Mouse (Mus musculus) effector memory CD4-positive, alpha-beta T cell, adult 5 months (primary cell): ENCODE measurements around the gene Vmp1. TPM values are rescaled to one million over a fixed set of nuclear protein-coding genes. Genes with fewer than 3 reads are reported as not detected.

Experiments used
- polyA plus RNA-seq: library from polyadenylated mRNA; unstranded; fragments of 100-300 nt; shearing (Covaris generic); gene quantifications from one replicate; pipeline ENCODE4 v1.2.1, GENCODE M21; 2017

The Vmp1 gene
- polyA plus RNA-seq = 250 TPM

DNA sequence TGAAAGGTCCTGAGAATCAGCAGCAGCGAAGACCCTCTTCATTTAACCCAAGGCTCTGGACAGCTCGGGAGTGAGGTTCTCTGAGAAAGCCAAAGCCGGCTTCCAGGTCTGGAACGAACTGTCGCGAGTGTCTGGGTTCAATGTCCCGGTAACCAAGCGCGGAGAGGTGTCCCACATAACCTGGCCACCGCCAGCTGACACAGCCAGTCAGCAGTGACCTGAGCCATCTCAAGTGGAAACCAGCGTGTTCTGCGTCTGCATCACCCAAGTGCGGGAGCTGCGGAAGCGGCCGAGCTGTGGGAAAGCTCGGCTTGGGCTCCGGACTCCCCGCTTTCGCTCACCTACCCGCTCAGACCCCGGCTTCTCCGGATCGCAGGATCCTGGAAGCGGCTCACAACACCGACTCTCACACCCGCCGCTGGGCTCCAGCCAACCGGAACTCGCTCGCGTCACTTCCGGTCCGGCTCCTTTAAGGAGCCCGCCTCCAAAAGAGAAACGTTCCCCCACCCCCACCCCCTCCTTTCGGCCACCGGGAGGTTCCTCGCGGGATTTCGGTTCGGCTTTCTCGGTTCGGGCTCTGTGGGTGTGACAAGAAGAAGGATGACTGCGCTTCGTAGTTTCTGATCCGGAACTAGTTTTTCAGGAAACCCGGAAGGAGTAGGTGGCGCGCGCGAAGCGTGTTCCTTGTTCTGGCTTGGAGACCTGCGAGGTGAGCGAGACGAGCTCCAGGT, at the start of gene Vmp1, which contains the start of gene Ptrh2:
TSS of gene Vmp1 (minus strand) at position 442 of the 731 bp plus-strand sequence.
TSS of gene Ptrh2 (plus strand) at position 591 of the 731 bp plus-strand sequence.

DNA sequence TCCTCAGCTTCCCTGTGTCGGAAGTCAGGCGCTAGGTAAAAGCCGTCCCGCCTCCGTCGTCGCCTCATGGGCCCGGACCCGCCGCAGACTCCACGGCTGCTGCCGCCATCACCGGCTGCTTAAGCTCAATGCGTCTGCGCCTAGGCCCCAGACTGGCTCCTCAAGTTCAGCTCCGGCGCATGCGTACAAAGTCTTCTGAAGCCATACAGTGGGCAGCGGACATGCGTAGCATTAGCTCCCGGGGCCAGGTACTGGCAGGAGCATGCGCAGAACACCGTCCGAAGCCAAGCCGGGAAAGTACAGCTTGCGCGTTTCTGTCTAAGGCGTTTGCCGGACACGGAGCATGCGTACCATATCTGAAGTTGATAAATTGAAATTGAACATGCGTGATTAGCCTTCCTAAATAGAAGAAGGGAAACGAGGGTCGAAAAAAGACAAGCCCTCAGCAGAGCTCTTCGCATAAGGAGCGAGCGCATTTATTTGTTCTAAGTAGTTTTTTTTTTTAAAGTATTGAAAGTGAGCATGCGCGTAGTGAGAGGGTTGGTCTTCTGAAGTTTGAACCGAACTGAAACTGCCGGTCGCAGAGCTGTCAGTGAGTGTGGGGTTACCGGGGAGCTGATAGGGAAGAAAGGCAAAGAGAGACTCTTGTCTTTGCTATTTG, 138.9 kb downstream of the Vmp1 start, which contains the start of the genes Rps6kb1 and Tubd1:
TSS of gene Rps6kb1 (minus strand) at position 167 of the 661 bp plus-strand sequence.
TSS of gene Tubd1 (plus strand) at position 353 of the 661 bp plus-strand sequence.

Other genes with a start within 250 kb of the Vmp1 start
- 62.9 TPM for gene Rnft1, start 199.2 kb downstream of the Vmp1 start, polyA plus RNA-seq
- gene Rps6kb1, start 139.0 kb downstream of the Vmp1 start, polyA plus RNA-seq = 83.1 TPM
- gene Tubd1, start 138.8 kb downstream of the Vmp1 start, polyA plus RNA-seq = 4.4 TPM
- gene Ptrh2, start 149 bp upstream of the Vmp1 start, polyA plus RNA-seq = 3.9 TPM
- gene Cltc, start 73.7 kb upstream of the Vmp1 start, polyA plus RNA-seq = 200 TPM
- 51.2 TPM for gene Dhx40, start 123.9 kb upstream of the Vmp1 start, polyA plus RNA-seq